Mouse (Mus musculus): ENCODE measurements at regions not wholly inside any gene's neighbourhood (a gene's known extent, or its start where the extent isn't known, plus 50 kb on each side); places are given as distances from the start of the nearest gene placed in this dataset.
A peak's percentile ranks its signal among the peaks of the same experiment; 100 is the strongest.

DNA sequence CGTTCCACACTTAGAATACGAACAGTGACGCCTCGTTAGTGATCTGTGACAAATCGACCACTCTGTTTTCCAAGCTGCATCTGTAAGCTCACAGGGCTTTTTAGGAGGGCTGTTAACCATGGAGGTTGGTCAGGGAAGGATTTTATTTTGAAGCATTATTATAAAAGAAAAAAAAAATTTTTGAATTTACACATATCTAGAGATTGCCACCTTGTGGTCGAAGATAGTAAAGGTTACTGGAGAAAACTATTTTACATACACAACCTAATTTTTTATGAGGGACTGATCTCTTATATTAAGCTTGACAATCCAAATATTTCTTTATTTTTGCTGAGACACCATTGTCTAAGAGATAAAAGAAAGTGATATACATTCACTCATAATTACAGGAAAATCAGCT lies 937.2 kb downstream of the Sorcs1 start:
- no peak overlapping the region for H3K27ac ChIP-seq (ENCODE audit: low read depth)
- no peaks in the 10 kb centered on the region for H3K36me3 ChIP-seq (ENCODE audit: control insufficient read depth, insufficient read depth, low read length)
- no peak for ATAC-seq (replicated peaks; ENCODE audit: low FRiP score, low TSS enrichment, low read depth)
- no peak for DNase-seq (ENCODE audit: low spot score)
- no peaks in the 10 kb centered on the region for H3K9me3 ChIP-seq (ENCODE audit: control insufficient read depth, low read length)
- no peaks in the 10 kb centered on the region for H3K4me1 ChIP-seq (replicated peaks; ENCODE audit: control insufficient read depth, insufficient read depth, low read length)
- no peak overlapping the region for H3K9ac ChIP-seq (ENCODE audit: low read length)
- 80% methylated on average over 6 of the region's 6 CpGs for WGBS
- H3K4me2 ChIP-seq (ENCODE audit: low read length) = no peak overlapping the region
- H3K27me3 ChIP-seq (replicated peaks; ENCODE audit: control insufficient read depth, insufficient read depth, low read length) = no peaks in the 10 kb centered on the region
- H3K4me3 ChIP-seq (ENCODE audit: low read depth, low read length) = no peak overlapping the region

DNA sequence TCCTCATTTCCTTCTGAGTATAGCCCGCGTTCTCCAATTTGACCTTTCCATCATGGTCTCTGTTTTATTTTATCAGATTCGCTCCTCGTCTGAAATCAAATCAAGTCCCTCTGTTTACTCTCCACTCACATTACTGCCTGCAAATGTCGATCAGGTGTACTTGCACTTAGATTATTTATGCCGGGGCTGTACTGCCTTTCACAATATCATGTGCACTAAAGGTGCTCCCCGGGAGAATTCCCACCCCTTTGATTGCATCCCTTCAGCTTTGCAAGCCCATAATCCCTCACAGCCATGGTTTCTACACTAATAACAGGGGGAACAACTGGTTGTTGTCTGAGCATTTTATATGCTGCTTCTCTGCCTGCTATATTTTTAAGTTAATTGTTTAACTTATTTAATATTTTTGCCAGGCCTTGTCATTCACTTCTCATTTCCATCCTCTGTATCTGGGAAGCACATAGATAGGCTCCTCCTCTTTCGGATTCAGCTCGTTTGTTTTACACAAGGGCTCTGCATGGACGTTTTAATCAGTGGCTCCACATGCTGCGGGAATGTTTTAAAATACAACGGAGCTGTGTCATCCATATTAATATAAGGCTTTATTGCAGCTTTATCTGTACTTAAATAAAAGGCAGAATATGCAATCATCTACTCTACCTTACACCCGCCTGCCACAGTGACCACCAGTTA lies 938.8 kb downstream of the Sorcs1 start:
- H3K27me3 ChIP-seq (replicated peaks; ENCODE audit: control insufficient read depth, insufficient read depth, low read length) = no peaks in the 10 kb centered on the region
- no peak overlapping the region for H3K4me3 ChIP-seq (ENCODE audit: low read depth, low read length)
- H3K9me3 ChIP-seq (ENCODE audit: control insufficient read depth, low read length) = no peaks in the 10 kb centered on the region
- no peaks in the 10 kb centered on the region for H3K36me3 ChIP-seq (ENCODE audit: control insufficient read depth, insufficient read depth, low read length)
- ATAC-seq (replicated peaks; ENCODE audit: low FRiP score, low TSS enrichment, low read depth) (no peak), DNase-seq (ENCODE audit: low spot score) (no peak)
- no peak overlapping the region for H3K9ac ChIP-seq (ENCODE audit: low read length)
- H3K4me2 ChIP-seq (ENCODE audit: low read length) = no peak overlapping the region
- 60% methylated on average over 13 of the region's 13 CpGs for WGBS
- H3K27ac ChIP-seq (ENCODE audit: low read depth) = no peak overlapping the region
- no peaks in the 10 kb centered on the region for H3K4me1 ChIP-seq (replicated peaks; ENCODE audit: control insufficient read depth, insufficient read depth, low read length)

GRCm38 (mm10) chr19:49697659-49698058 lies 980.8 kb downstream of the Sorcs1 start:
- Histone ChIP-seq H3K4me2 (ENCODE audit: low read length) (no peak overlapping the region), H3K4me3 (ENCODE audit: low read depth, low read length) (no peak overlapping the region), H3K4me1 (replicated peaks; ENCODE audit: control insufficient read depth, insufficient read depth, low read length) (no peaks in the 10 kb centered on the region), H3K36me3 (ENCODE audit: control insufficient read depth, insufficient read depth, low read length) (no peaks in the 10 kb centered on the region), H3K9ac (ENCODE audit: low read length) (no peak overlapping the region), H3K9me3 (ENCODE audit: control insufficient read depth, low read length) (no peaks in the 10 kb centered on the region), H3K27ac (ENCODE audit: low read depth) (no peak overlapping the region), H3K27me3 (replicated peaks; ENCODE audit: control insufficient read depth, insufficient read depth, low read length) (no peaks in the 10 kb centered on the region)
- DNase-seq (ENCODE audit: low spot score) (no peak), ATAC-seq (replicated peaks; ENCODE audit: low FRiP score, low TSS enrichment, low read depth) (0 out of 2 replicates have a peak, but pooled peaks have one; percentile 23)
- WGBS = 72% methylated on average over 1 of the region's 1 CpGs

DNA sequence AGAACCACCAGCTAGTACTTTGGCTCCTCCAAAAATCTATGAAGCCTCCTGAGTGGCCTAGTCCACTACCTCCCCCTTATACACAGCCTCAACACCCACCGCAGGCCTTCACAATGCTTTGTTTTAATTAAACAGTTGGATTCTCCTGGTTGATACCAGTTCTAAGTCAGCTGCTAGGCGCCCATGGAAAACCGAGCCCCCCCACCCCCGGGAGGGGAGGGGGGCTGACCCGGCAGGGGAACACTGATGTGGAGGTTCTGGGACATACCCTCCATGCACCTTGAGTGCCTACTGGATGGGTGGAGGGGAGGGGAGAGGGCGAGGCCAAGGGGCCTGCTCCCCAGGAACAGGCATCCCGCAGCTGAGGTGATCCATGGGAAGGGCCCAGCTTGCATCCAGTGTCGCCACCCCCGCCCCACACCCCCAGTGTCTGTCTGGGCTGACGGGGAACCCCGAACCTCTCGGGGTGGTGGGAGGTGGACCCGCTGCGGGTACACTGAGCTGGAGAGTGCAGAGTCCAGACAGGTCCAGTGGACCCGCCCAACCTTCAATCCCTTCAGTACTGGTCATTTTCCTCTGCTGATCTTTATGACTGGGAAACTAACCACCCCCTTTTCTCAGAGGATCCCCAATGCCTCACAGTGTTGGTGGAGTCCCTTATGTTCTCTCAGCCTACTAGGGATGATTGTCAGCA lies 992.7 kb downstream of the Sorcs1 start:
- H3K9me3 ChIP-seq (ENCODE audit: control insufficient read depth, low read length) = peaks cover 7% of the 10 kb centered on the region; the same call in 1 of the 2 replicates
- no peak overlapping the region for H3K4me2 ChIP-seq (ENCODE audit: low read length)
- no peak overlapping the region for H3K4me3 ChIP-seq (ENCODE audit: low read depth, low read length)
- H3K9ac ChIP-seq (ENCODE audit: low read length) = no peak overlapping the region
- H3K36me3 ChIP-seq (ENCODE audit: control insufficient read depth, insufficient read depth, low read length) = no peaks in the 10 kb centered on the region
- H3K27me3 ChIP-seq (replicated peaks; ENCODE audit: control insufficient read depth, insufficient read depth, low read length) = no peaks in the 10 kb centered on the region
- DNase-seq (ENCODE audit: low spot score) (no peak), ATAC-seq (replicated peaks; ENCODE audit: low FRiP score, low TSS enrichment, low read depth) (no peak)
- H3K4me1 ChIP-seq (replicated peaks; ENCODE audit: control insufficient read depth, insufficient read depth, low read length) = no peaks in the 10 kb centered on the region
- WGBS = 91% methylated on average over 15 of the region's 15 CpGs
- H3K27ac ChIP-seq (ENCODE audit: low read depth) = no peak overlapping the region

- no peak for ATAC-seq (replicated peaks; ENCODE audit: low FRiP score, low TSS enrichment, low read depth)
- WGBS = 79% methylated on average over 3 of the region's 3 CpGs
- Histone ChIP-seq H3K36me3 (ENCODE audit: control insufficient read depth, insufficient read depth, low read length) (no peaks in the 10 kb centered on the region), H3K4me2 (ENCODE audit: low read length) (no peak overlapping the region), H3K4me1 (replicated peaks; ENCODE audit: control insufficient read depth, insufficient read depth, low read length) (no peaks in the 10 kb centered on the region), H3K27me3 (replicated peaks; ENCODE audit: control insufficient read depth, insufficient read depth, low read length) (no peaks in the 10 kb centered on the region), H3K9me3 (ENCODE audit: control insufficient read depth, low read length) (peaks cover 7% of the 10 kb centered on the region; the same call in 1 of the 2 replicates), H3K9ac (ENCODE audit: low read length) (no peak overlapping the region), H3K27ac (ENCODE audit: low read depth) (no peak overlapping the region), H3K4me3 (ENCODE audit: low read depth, low read length) (no peak overlapping the region)
- no peak for DNase-seq (ENCODE audit: low spot score)
Observed at GRCm38 (mm10) chr19:49681204-49681603, 997.2 kb downstream of the Sorcs1 start.

- WGBS = 83% methylated on average over 3 of the region's 3 CpGs
- ATAC-seq (replicated peaks; ENCODE audit: low FRiP score, low TSS enrichment, low read depth) (no peak), DNase-seq (ENCODE audit: low spot score) (no peak)
- Histone ChIP-seq H3K27me3 (replicated peaks; ENCODE audit: control insufficient read depth, insufficient read depth, low read length) (no peaks in the 10 kb centered on the region), H3K9ac (ENCODE audit: low read length) (no peak overlapping the region), H3K27ac (ENCODE audit: low read depth) (no peak overlapping the region), H3K9me3 (ENCODE audit: control insufficient read depth, low read length) (peaks cover 7% of the 10 kb centered on the region; the same call in 1 of the 2 replicates), H3K4me1 (replicated peaks; ENCODE audit: control insufficient read depth, insufficient read depth, low read length) (no peaks in the 10 kb centered on the region), H3K4me2 (ENCODE audit: low read length) (no peak overlapping the region), H3K4me3 (ENCODE audit: low read depth, low read length) (no peak overlapping the region), H3K36me3 (ENCODE audit: control insufficient read depth, insufficient read depth, low read length) (no peaks in the 10 kb centered on the region)
Observed at GRCm38 (mm10) chr19:49680006-49680405, 998.4 kb downstream of the Sorcs1 start.

DNA sequence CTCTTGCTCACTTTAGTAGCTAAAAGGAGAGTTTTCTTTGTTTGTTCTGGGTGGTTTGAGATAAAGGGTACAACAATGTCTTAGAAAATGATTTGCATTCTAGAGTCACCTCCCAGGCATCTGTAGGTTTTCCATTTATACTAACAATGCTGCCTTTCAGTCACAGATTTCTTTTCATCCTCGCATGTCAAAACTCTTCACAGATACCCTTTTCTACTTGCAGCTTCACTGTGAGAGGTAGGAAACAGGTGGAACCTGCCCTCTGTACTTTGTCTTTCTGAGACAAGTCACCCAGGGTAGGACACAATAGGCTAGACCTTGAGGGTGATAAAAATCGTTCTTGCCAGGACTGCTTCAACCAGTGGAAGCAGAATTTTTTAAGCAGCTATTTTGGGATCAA lies 1002.5 kb downstream of the Sorcs1 start:
- no peak for DNase-seq (ENCODE audit: low spot score)

DNA sequence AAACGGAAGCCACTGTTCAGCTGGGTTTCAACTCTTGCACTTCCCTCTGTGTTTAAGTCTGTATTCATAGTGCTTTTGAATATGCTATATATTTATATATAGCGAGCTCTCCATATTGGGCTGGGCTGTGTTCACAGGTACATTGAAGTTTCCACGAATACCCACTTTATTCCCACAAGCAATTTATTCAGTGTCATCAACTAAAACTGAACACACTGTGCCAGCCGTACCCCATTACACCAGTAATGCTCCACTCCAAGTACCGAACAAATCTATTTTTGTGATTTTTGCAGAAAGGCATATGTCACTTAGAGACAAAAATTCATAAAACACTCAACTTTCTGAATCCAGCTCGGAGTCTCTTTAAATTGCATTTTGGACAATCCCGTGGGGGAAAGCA lies 1048.5 kb downstream of the Sorcs1 start:
- Histone ChIP-seq H3K27ac (ENCODE audit: low read depth) (no peak overlapping the region), H3K36me3 (ENCODE audit: control insufficient read depth, insufficient read depth, low read length) (no peaks in the 10 kb centered on the region), H3K9me3 (ENCODE audit: control insufficient read depth, low read length) (no peaks in the 10 kb centered on the region), H3K4me1 (replicated peaks; ENCODE audit: control insufficient read depth, insufficient read depth, low read length) (no peaks in the 10 kb centered on the region), H3K9ac (ENCODE audit: low read length) (no peak overlapping the region), H3K4me2 (ENCODE audit: low read length) (no peak overlapping the region), H3K27me3 (replicated peaks; ENCODE audit: control insufficient read depth, insufficient read depth, low read length) (no peaks in the 10 kb centered on the region), H3K4me3 (ENCODE audit: low read depth, low read length) (no peak overlapping the region)
- DNase-seq (ENCODE audit: low spot score) (no peak), ATAC-seq (replicated peaks; ENCODE audit: low FRiP score, low TSS enrichment, low read depth) (no peak)
- WGBS = 88% methylated on average over 7 of the region's 7 CpGs

More for the DNA sequence above, 1002.5 kb downstream of the Sorcs1 start:
- no peak overlapping the region for H3K27ac ChIP-seq (ENCODE audit: low read depth)
- 46% methylated on average over 2 of the region's 2 CpGs for WGBS
- no peaks in the 10 kb centered on the region for H3K36me3 ChIP-seq (ENCODE audit: control insufficient read depth, insufficient read depth, low read length)
- no peaks in the 10 kb centered on the region for H3K9me3 ChIP-seq (ENCODE audit: control insufficient read depth, low read length)
- no peak for ATAC-seq (replicated peaks; ENCODE audit: low FRiP score, low TSS enrichment, low read depth)
- H3K4me1 ChIP-seq (replicated peaks; ENCODE audit: control insufficient read depth, insufficient read depth, low read length) = no peaks in the 10 kb centered on the region
- no peaks in the 10 kb centered on the region for H3K27me3 ChIP-seq (replicated peaks; ENCODE audit: control insufficient read depth, insufficient read depth, low read length)
- no peak overlapping the region for H3K4me2 ChIP-seq (ENCODE audit: low read length)
- H3K9ac ChIP-seq (ENCODE audit: low read length) = no peak overlapping the region
- no peak overlapping the region for H3K4me3 ChIP-seq (ENCODE audit: low read depth, low read length)

GRCm38 (mm10) chr19:49619920-49620319 lies 1058.5 kb downstream of the Sorcs1 start:
- H3K4me2 ChIP-seq (ENCODE audit: low read length) = no peak overlapping the region
- 34% methylated on average over 5 of the region's 5 CpGs for WGBS
- H3K9me3 ChIP-seq (ENCODE audit: control insufficient read depth, low read length) = no peaks in the 10 kb centered on the region
- H3K9ac ChIP-seq (ENCODE audit: low read length) = no peak overlapping the region
- H3K4me1 ChIP-seq (replicated peaks; ENCODE audit: control insufficient read depth, insufficient read depth, low read length) = no peaks in the 10 kb centered on the region
- H3K27ac ChIP-seq (ENCODE audit: low read depth) = no peak overlapping the region
- peak; percentile 55; the same call in 1 of the 2 replicates for ATAC-seq (replicated peaks; ENCODE audit: low FRiP score, low TSS enrichment, low read depth)
- DNase-seq (ENCODE audit: low spot score) = no peak
- H3K4me3 ChIP-seq (ENCODE audit: low read depth, low read length) = no peak overlapping the region
- no peaks in the 10 kb centered on the region for H3K27me3 ChIP-seq (replicated peaks; ENCODE audit: control insufficient read depth, insufficient read depth, low read length)
- no peaks in the 10 kb centered on the region for H3K36me3 ChIP-seq (ENCODE audit: control insufficient read depth, insufficient read depth, low read length)
